Mouse (Mus musculus) spleen, postnatal 4 days (tissue): Measurements from ENCODE around the gene Tas2r108.
A peak's percentile ranks its signal among the peaks of the same experiment; 100 is the strongest.

Experiments used
- DNase-seq, 2 experiments: peaks; one replicate each; pipeline ENCODE4 v3.0.0; 2022; ENCODE audit warnings: low spot score in 2 of 2

The Tas2r108 gene

GRCm38 (mm10) chr6:40493229-40493628 lies at the start of gene Tas2r108:
TSS of gene Tas2r108 (plus strand) at chr6:40493529.
- no peak for DNase-seq

- no peak for DNase-seq
Observed at GRCm38 (mm10) chr6:40448626-40449025, 44.7 kb upstream of the Tas2r108 start.

GRCm38 (mm10) chr6:40454436-40455041 lies 38.8 kb upstream of the Tas2r108 start:
- no peak for DNase-seq

GRCm38 (mm10) chr6:40465710-40466109 lies 27.6 kb upstream of the Tas2r108 start:
- DNase-seq, result no peak

- peak; percentile 88 to 93 for DNase-seq
Observed at GRCm38 (mm10) chr6:40470916-40471719, 22.2 kb upstream of the Tas2r108 start, which contains the start of gene Ssbp1. TSS of gene Ssbp1 (plus strand) at chr6:40471352.

GRCm38 (mm10) chr6:40471720-40472010 lies 21.7 kb upstream of the Tas2r108 start:
- no peak for DNase-seq

GRCm38 (mm10) chr6:40476132-40476531 lies 17.2 kb upstream of the Tas2r108 start:
- DNase-seq, result no peak

- DNase-seq, result no peak
Observed at GRCm38 (mm10) chr6:40479705-40480104, 13.6 kb upstream of the Tas2r108 start.

- no peak for DNase-seq
Observed at GRCm38 (mm10) chr6:40482318-40482717, 11.0 kb upstream of the Tas2r108 start.

- no peak for DNase-seq
Observed at GRCm38 (mm10) chr6:40490933-40491332, 2.4 kb upstream of the Tas2r108 start, which contains the start of gene Tas2r137. TSS of gene Tas2r137 (plus strand) at chr6:40491233.

GRCm38 (mm10) chr6:40519408-40519807 lies 26.1 kb downstream of the Tas2r108 start, which contains the start of gene Prss37:
TSS of gene Prss37 (minus strand) at chr6:40519508.
- peak in 1 of 2 experiments; percentile 18 for DNase-seq
